Mouse (Mus musculus): Measurements from ENCODE around the gene Nrros. TPM values are rescaled to one million over a fixed set of nuclear protein-coding genes. Genes with fewer than 3 reads are reported as not detected.

Gene Nrros
- total and polyA plus RNA-seq, 2 experiments from 2014 or later, result 4.9 to 11.3 TPM

- Histone ChIP-seq H3K4me1 (ENCODE audit: insufficient read depth, low read length) (no peaks in the 10 kb centered on the region), H3K27me3 (ENCODE audit: insufficient read depth, low read length) (no peaks in the 10 kb centered on the region), H3K9me3 (ENCODE audit: low read length) (no peaks in the 10 kb centered on the region), H3K4me2 (ENCODE audit: low read depth, low read length, poor library complexity, severe bottlenecking) (no peak overlapping the region), H3K36me3 (ENCODE audit: insufficient read depth, low read length) (no peaks in the 10 kb centered on the region), H3K27ac (ENCODE audit: low read depth, low read length) (no peak overlapping the region), H3K4me3 (ENCODE audit: low read depth, low read length) (no peak overlapping the region), H3K9ac (replicated peaks; ENCODE audit: low read length, poor library complexity, severe bottlenecking) (no peak overlapping the region)
- ATAC-seq (ENCODE audit: low FRiP score) (no peak), DNase-seq (ENCODE audit: low spot score) (no peak)
- 92% methylated on average over 17 of the region's 17 CpGs for WGBS
- TF ChIP-seq CTCF (IDR thresholded peaks at IDR 0.05), result no peak
These were observed 20.8 kb downstream of the Nrros start for GRCm38 (mm10) chr16:32144592-32144991.

DNA sequence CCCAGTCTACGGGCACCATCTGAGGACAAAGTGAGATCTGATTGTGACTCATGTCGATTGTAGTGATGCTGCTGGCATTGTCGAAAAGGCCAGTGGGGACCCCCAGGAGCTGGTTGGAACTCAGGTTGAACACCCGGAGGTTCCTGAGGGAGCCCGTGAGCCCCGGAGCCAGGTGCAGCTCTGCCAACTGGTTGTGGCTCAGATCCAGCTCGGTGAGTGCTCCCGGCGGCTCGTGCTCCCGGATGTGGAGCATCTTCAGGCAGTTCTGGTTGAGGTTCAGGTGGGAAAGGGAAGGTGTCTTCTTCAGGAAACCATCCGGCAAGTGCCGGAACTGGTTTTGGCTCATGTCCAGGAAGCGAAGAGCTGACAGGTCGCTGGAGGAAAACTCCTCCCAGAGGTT, 21.6 kb downstream of the Nrros start:
- no peak overlapping the region for H3K4me3 ChIP-seq (ENCODE audit: low read depth, low read length)

GRCm38 (mm10) chr16:32138954-32139353, 26.4 kb downstream of the Nrros start:
- Histone ChIP-seq H3K9me3 (ENCODE audit: low read length) (no peaks in the 10 kb centered on the region), H3K27ac (ENCODE audit: low read depth, low read length) (no peak overlapping the region), H3K4me2 (ENCODE audit: low read depth, low read length, poor library complexity, severe bottlenecking) (no peak overlapping the region), H3K4me3 (ENCODE audit: low read depth, low read length) (no peak overlapping the region), H3K9ac (replicated peaks; ENCODE audit: low read length, poor library complexity, severe bottlenecking) (no peak overlapping the region), H3K27me3 (ENCODE audit: insufficient read depth, low read length) (no peaks in the 10 kb centered on the region), H3K4me1 (ENCODE audit: insufficient read depth, low read length) (no peaks in the 10 kb centered on the region), H3K36me3 (ENCODE audit: insufficient read depth, low read length) (no peaks in the 10 kb centered on the region)
- no peak for DNase-seq (ENCODE audit: low spot score)
- WGBS, result 88% methylated on average over 1 of the region's 1 CpGs
- no peak for ATAC-seq (ENCODE audit: low FRiP score)
- TF ChIP-seq CTCF (IDR thresholded peaks at IDR 0.05), result no peak

More for the DNA sequence above, 21.6 kb downstream of the Nrros start:
- H3K4me1 ChIP-seq (ENCODE audit: insufficient read depth, low read length), result no peaks in the 10 kb centered on the region
- no peak overlapping the region for H3K4me2 ChIP-seq (ENCODE audit: low read depth, low read length, poor library complexity, severe bottlenecking)
- TF ChIP-seq CTCF (IDR thresholded peaks at IDR 0.05), result no peak
- no peaks in the 10 kb centered on the region for H3K9me3 ChIP-seq (ENCODE audit: low read length)
- DNase-seq (ENCODE audit: low spot score), result no peak
- H3K27me3 ChIP-seq (ENCODE audit: insufficient read depth, low read length), result no peaks in the 10 kb centered on the region
- no peak for ATAC-seq (ENCODE audit: low FRiP score)
- no peaks in the 10 kb centered on the region for H3K36me3 ChIP-seq (ENCODE audit: insufficient read depth, low read length)
- no peak overlapping the region for H3K27ac ChIP-seq (ENCODE audit: low read depth, low read length)
- H3K9ac ChIP-seq (replicated peaks; ENCODE audit: low read length, poor library complexity, severe bottlenecking), result no peak overlapping the region
- 92% methylated on average over 15 of the region's 15 CpGs for WGBS

DNA sequence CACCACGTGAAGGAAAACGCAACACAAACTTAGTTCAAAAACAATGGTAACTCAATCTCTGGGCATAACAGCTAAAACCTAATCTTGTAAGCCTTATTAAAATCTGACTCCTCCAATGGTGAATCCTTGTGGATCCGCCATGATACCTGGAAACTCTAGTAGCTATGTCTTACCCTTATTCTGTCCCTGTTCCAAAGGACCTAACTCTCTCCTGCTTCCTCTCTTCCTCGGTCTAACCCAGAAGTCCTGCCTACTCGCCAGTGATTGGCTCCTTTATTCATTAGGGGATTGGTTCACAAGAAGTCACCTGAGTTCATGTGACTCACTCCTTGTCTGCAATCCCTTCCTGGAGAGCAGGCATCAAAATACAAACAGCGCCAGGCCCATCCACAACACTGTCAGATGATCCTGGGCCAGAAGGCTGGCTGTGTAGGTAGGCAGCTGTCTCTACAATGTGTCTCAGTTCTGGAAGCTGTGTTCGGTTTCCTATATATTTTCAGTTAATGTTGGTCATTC, 29.5 kb downstream of the Nrros start:
- no peak for DNase-seq (ENCODE audit: low spot score)
- no peak overlapping the region for H3K4me3 ChIP-seq (ENCODE audit: low read depth, low read length)

GRCm38 (mm10) chr16:32133148-32133547, 32.2 kb downstream of the Nrros start:
- 90% methylated on average over 3 of the region's 3 CpGs for WGBS
- TF ChIP-seq CTCF (IDR thresholded peaks at IDR 0.05), result no peak
- no peak for DNase-seq (ENCODE audit: low spot score)

More for the DNA sequence above, 29.5 kb downstream of the Nrros start:
- no peaks in the 10 kb centered on the region for H3K9me3 ChIP-seq (ENCODE audit: low read length)
- H3K9ac ChIP-seq (replicated peaks; ENCODE audit: low read length, poor library complexity, severe bottlenecking), result no peak overlapping the region
- H3K4me2 ChIP-seq (ENCODE audit: low read depth, low read length, poor library complexity, severe bottlenecking), result no peak overlapping the region
- no peaks in the 10 kb centered on the region for H3K27me3 ChIP-seq (ENCODE audit: insufficient read depth, low read length)
- H3K27ac ChIP-seq (ENCODE audit: low read depth, low read length), result no peak overlapping the region
- no peak for TF ChIP-seq CTCF (IDR thresholded peaks at IDR 0.05)
- WGBS, result 79% methylated on average over 7 of the region's 7 CpGs
- H3K36me3 ChIP-seq (ENCODE audit: insufficient read depth, low read length), result no peaks in the 10 kb centered on the region
- no peaks in the 10 kb centered on the region for H3K4me1 ChIP-seq (ENCODE audit: insufficient read depth, low read length)
- no peak for ATAC-seq (ENCODE audit: low FRiP score)

DNA sequence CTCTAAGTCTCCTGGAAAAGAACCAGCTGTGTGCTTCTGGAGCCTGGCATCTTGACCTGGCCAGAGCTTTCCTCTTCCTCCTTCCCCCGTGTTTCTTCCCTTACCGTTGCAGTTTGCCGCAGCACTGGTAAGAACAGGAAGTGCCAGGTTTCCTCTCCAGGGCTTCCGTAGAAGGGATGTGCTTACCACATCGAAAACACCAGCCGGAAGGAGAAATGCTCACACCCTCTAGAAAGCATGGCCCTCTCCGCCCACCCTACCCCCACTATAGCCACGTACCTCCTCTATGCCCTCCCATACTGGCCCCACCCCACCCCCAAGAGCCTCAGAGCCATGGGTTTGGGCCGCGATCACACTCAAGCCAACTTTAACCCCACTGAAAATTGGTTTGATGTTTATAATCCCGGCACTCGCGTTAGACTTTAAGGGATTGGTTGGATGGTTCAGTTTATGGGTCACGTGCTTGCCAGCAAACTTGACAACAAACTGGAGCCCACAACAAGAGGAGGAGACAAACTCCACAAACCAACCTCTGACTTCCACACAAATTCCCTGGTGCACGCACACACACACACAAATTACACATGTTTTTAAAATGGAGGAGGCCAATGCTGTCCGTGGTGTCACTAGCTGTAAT, 35.1 kb downstream of the Nrros start:
- H3K4me3 ChIP-seq (ENCODE audit: low read depth, low read length), result no peak overlapping the region
- H3K36me3 ChIP-seq (ENCODE audit: insufficient read depth, low read length), result no peaks in the 10 kb centered on the region
- H3K27me3 ChIP-seq (ENCODE audit: insufficient read depth, low read length), result no peaks in the 10 kb centered on the region
- no peak for ATAC-seq (ENCODE audit: low FRiP score)
- H3K4me2 ChIP-seq (ENCODE audit: low read depth, low read length, poor library complexity, severe bottlenecking), result no peak overlapping the region
- no peaks in the 10 kb centered on the region for H3K9me3 ChIP-seq (ENCODE audit: low read length)
- no peaks in the 10 kb centered on the region for H3K4me1 ChIP-seq (ENCODE audit: insufficient read depth, low read length)
- no peak overlapping the region for H3K9ac ChIP-seq (replicated peaks; ENCODE audit: low read length, poor library complexity, severe bottlenecking)
- no peak overlapping the region for H3K27ac ChIP-seq (ENCODE audit: low read depth, low read length)
- WGBS, result 78% methylated on average over 16 of the region's 16 CpGs
- no peak for DNase-seq (ENCODE audit: low spot score)
- no peak for TF ChIP-seq CTCF (IDR thresholded peaks at IDR 0.05)

More at GRCm38 (mm10) chr16:32133148-32133547, 32.2 kb downstream of the Nrros start:
- H3K9ac ChIP-seq (replicated peaks; ENCODE audit: low read length, poor library complexity, severe bottlenecking), result no peak overlapping the region
- H3K9me3 ChIP-seq (ENCODE audit: low read length), result no peaks in the 10 kb centered on the region
- no peaks in the 10 kb centered on the region for H3K27me3 ChIP-seq (ENCODE audit: insufficient read depth, low read length)
- H3K27ac ChIP-seq (ENCODE audit: low read depth, low read length), result no peak overlapping the region
- no peak overlapping the region for H3K4me2 ChIP-seq (ENCODE audit: low read depth, low read length, poor library complexity, severe bottlenecking)
- H3K36me3 ChIP-seq (ENCODE audit: insufficient read depth, low read length), result no peaks in the 10 kb centered on the region
- no peak for ATAC-seq (ENCODE audit: low FRiP score)
- no peak overlapping the region for H3K4me3 ChIP-seq (ENCODE audit: low read depth, low read length)
- no peaks in the 10 kb centered on the region for H3K4me1 ChIP-seq (ENCODE audit: insufficient read depth, low read length)

All from midbrain, postnatal 0 days (tissue).